Mouse (Mus musculus) stomach, embryonic 16.5 days (tissue): ENCODE measurements at regions not wholly inside any gene's neighbourhood (a gene's known extent, or its start where the extent isn't known, plus 50 kb on each side); places are given as distances from the start of the nearest gene placed in this dataset.

Experiments
- ATAC-seq: fragments of 200-750 bp; cut with Nextera tagmentation; 2 replicates; pipeline ENCODE4 v1.8.0; 2017; ENCODE audit warnings: moderate number of reproducible peaks, moderate TSS enrichment; ENCODE audit not compliant: insufficient read depth, low FRiP score
- H3K27ac ChIP-seq: fragments of 300-500 bp; sonication (generic); 2 replicates; pipeline ENCODE4 v1.5.1; 2014; ENCODE audit warnings: low read length
- H3K27me3 ChIP-seq: fragments of 300-500 bp; sonication (generic); 2 replicates; pipeline ENCODE4 v1.6.1; 2014; ENCODE audit warnings: low read length, control low read depth, mixed read lengths; ENCODE audit not compliant: control insufficient read depth, insufficient read depth
- H3K36me3 ChIP-seq: fragments of 300-500 bp; sonication (generic); 2 replicates; pipeline ENCODE4 v1.6.1; 2014; ENCODE audit warnings: low read length; ENCODE audit not compliant: control insufficient read depth, insufficient read depth
- H3K4me1 ChIP-seq: fragments of 300-500 bp; sonication (generic); 2 replicates; pipeline ENCODE4 v1.6.1; 2014; ENCODE audit warnings: low read length, control low read depth, mixed read lengths; ENCODE audit not compliant: control insufficient read depth, insufficient read depth
- H3K4me2 ChIP-seq: fragments of 300-500 bp; sonication (generic); 2 replicates; pipeline ENCODE4 v1.6.1; 2014; ENCODE audit warnings: low read depth, low read length, mixed read lengths
- H3K4me3 ChIP-seq: fragments of 300-500 bp; sonication (generic); replicated peaks from 2 replicates; pipeline ENCODE4 v1.5.1; 2014; ENCODE audit warnings: mild to moderate bottlenecking, low read length
- H3K9ac ChIP-seq: fragments of 300-500 bp; sonication (generic); 2 replicates; pipeline ENCODE4 v1.6.1; 2014; ENCODE audit warnings: low read length
- H3K9me3 ChIP-seq: fragments of 300-500 bp; sonication (generic); replicated peaks from 2 replicates; pipeline ENCODE4 v1.6.1; 2016; ENCODE audit warnings: low read length, control low read depth; ENCODE audit not compliant: control insufficient read depth
- WGBS: fragments of 180-500 bp; shearing (Covaris S2); extraction: QIAGEN DNeasy Blood & Tissue Kit; methylation state at CpG from one replicate; pipeline ENCODE4 v1.1.7; 2014; 5-methylcytosine and 5-hydroxymethylcytosine counted together

GRCm38 (mm10) chr6:31083701-31084100, 124.8 kb upstream of the Klf14 start:
- Histone ChIP-seq H3K27me3 (no peaks in the 10 kb centered on the region), H3K4me3 (no peak overlapping the region), H3K36me3 (no peaks in the 10 kb centered on the region), H3K4me1 (peaks cover 12% of the 10 kb centered on the region), H3K9me3 (no peaks in the 10 kb centered on the region), H3K4me2 (no peak overlapping the region), H3K9ac (no peak overlapping the region), H3K27ac (no peak overlapping the region)
- ATAC-seq = no peak
- WGBS = 82% methylated on average over 6 of the region's 6 CpGs

GRCm38 (mm10) chr6:31085063-31085759, 126.3 kb upstream of the Klf14 start:
- no peaks in the 10 kb centered on the region for H3K27me3 ChIP-seq

GRCm38 (mm10) chr6:31085760-31086108, 126.9 kb upstream of the Klf14 start:
- H3K4me3 ChIP-seq = no peak overlapping the region
- H3K4me2 ChIP-seq = no peak overlapping the region
- H3K27me3 ChIP-seq = no peaks in the 10 kb centered on the region
- H3K9me3 ChIP-seq = no peaks in the 10 kb centered on the region
- WGBS = 64% methylated on average over 9 of the region's 9 CpGs
- ATAC-seq = no peak
- H3K4me1 ChIP-seq = peaks cover 19% of the 10 kb centered on the region
- H3K27ac ChIP-seq = no peak overlapping the region
- no peak overlapping the region for H3K9ac ChIP-seq
- no peaks in the 10 kb centered on the region for H3K36me3 ChIP-seq

More at GRCm38 (mm10) chr6:31085063-31085759, 126.3 kb upstream of the Klf14 start:
- ATAC-seq = no peak
- Histone ChIP-seq H3K9ac (no peak overlapping the region), H3K9me3 (no peaks in the 10 kb centered on the region), H3K4me1 (peaks cover 19% of the 10 kb centered on the region), H3K4me3 (no peak overlapping the region), H3K27ac (no peak overlapping the region), H3K4me2 (no peak overlapping the region), H3K36me3 (no peaks in the 10 kb centered on the region)
- 79% methylated on average over 8 of the region's 8 CpGs for WGBS

GRCm38 (mm10) chr6:31086283-31086682, 127.4 kb upstream of the Klf14 start:
- ATAC-seq = no peak
- H3K27me3 ChIP-seq = no peaks in the 10 kb centered on the region
- H3K36me3 ChIP-seq = no peaks in the 10 kb centered on the region
- peaks cover 19% of the 10 kb centered on the region for H3K4me1 ChIP-seq
- WGBS = 80% methylated on average over 5 of the region's 5 CpGs
- H3K9me3 ChIP-seq = no peaks in the 10 kb centered on the region
- H3K9ac ChIP-seq = no peak overlapping the region
- no peak overlapping the region for H3K4me3 ChIP-seq
- H3K27ac ChIP-seq = no peak overlapping the region
- H3K4me2 ChIP-seq = no peak overlapping the region

- H3K9ac ChIP-seq = no peak overlapping the region
- H3K27ac ChIP-seq = no peak overlapping the region
- H3K27me3 ChIP-seq = no peaks in the 10 kb centered on the region
- H3K4me1 ChIP-seq = peaks cover 19% of the 10 kb centered on the region
- 76% methylated on average over 7 of the region's 7 CpGs for WGBS
- no peak overlapping the region for H3K4me2 ChIP-seq
- H3K36me3 ChIP-seq = no peaks in the 10 kb centered on the region
- no peaks in the 10 kb centered on the region for H3K9me3 ChIP-seq
- ATAC-seq = no peak
- no peak overlapping the region for H3K4me3 ChIP-seq
Observed at GRCm38 (mm10) chr6:31086798-31087360, 128.0 kb upstream of the Klf14 start.

- H3K4me3 ChIP-seq = no peak overlapping the region
- no peaks in the 10 kb centered on the region for H3K27me3 ChIP-seq
- WGBS = 65% methylated on average over 4 of the region's 4 CpGs
- H3K36me3 ChIP-seq = no peaks in the 10 kb centered on the region
- no peak overlapping the region for H3K27ac ChIP-seq
- no peak for ATAC-seq
- H3K9me3 ChIP-seq = no peaks in the 10 kb centered on the region
- H3K9ac ChIP-seq = no peak overlapping the region
- H3K4me2 ChIP-seq = no peak overlapping the region
- H3K4me1 ChIP-seq = peaks cover 19% of the 10 kb centered on the region
Observed at GRCm38 (mm10) chr6:31087511-31087910, 128.6 kb upstream of the Klf14 start.

- Histone ChIP-seq H3K4me3 (peak overlapping the region; percentile 33), H3K4me1 (peaks cover 19% of the 10 kb centered on the region), H3K9ac (peak overlapping the region; percentile 56), H3K9me3 (no peaks in the 10 kb centered on the region), H3K27ac (no peak overlapping the region), H3K4me2 (peak overlapping the region; percentile 61), H3K36me3 (no peaks in the 10 kb centered on the region), H3K27me3 (no peaks in the 10 kb centered on the region)
- 17% methylated on average over 18 of the region's 18 CpGs for WGBS
- peak; percentile 46; the same call in 1 of the 2 replicates for ATAC-seq
Observed at GRCm38 (mm10) chr6:31088147-31088972, 129.5 kb upstream of the Klf14 start.

GRCm38 (mm10) chr6:31088973-31089368, 130.1 kb upstream of the Klf14 start:
- peak overlapping the region; percentile 33 for H3K4me3 ChIP-seq
- H3K9me3 ChIP-seq = no peaks in the 10 kb centered on the region
- no peak overlapping the region for H3K27ac ChIP-seq
- no peak for ATAC-seq
- peak overlapping the region; percentile 56 for H3K9ac ChIP-seq
- WGBS = 28% methylated on average over 5 of the region's 5 CpGs
- no peaks in the 10 kb centered on the region for H3K27me3 ChIP-seq
- no peaks in the 10 kb centered on the region for H3K36me3 ChIP-seq
- peaks cover 19% of the 10 kb centered on the region for H3K4me1 ChIP-seq
- H3K4me2 ChIP-seq = peak overlapping the region; percentile 61

- H3K27ac ChIP-seq = no peak overlapping the region
- H3K9me3 ChIP-seq = no peaks in the 10 kb centered on the region
- peaks cover 19% of the 10 kb centered on the region for H3K4me1 ChIP-seq
- no peak overlapping the region for H3K9ac ChIP-seq
- H3K4me2 ChIP-seq = no peak overlapping the region
- H3K36me3 ChIP-seq = no peaks in the 10 kb centered on the region
- ATAC-seq = no peak
- WGBS = 89% methylated on average over 6 of the region's 6 CpGs
- H3K27me3 ChIP-seq = no peaks in the 10 kb centered on the region
- H3K4me3 ChIP-seq = no peak overlapping the region
Observed at GRCm38 (mm10) chr6:31090288-31090687, 131.4 kb upstream of the Klf14 start.
